Mouse (Mus musculus): ENCODE results near the gene Fkbp5. TPM values are rescaled to one million over a fixed set of nuclear protein-coding genes. Genes with fewer than 3 reads are reported as not detected.

The Fkbp5 gene
- 10 to 100 TPM; 36.6 to 47.0 TPM for total RNA-seq (2023)

DNA sequence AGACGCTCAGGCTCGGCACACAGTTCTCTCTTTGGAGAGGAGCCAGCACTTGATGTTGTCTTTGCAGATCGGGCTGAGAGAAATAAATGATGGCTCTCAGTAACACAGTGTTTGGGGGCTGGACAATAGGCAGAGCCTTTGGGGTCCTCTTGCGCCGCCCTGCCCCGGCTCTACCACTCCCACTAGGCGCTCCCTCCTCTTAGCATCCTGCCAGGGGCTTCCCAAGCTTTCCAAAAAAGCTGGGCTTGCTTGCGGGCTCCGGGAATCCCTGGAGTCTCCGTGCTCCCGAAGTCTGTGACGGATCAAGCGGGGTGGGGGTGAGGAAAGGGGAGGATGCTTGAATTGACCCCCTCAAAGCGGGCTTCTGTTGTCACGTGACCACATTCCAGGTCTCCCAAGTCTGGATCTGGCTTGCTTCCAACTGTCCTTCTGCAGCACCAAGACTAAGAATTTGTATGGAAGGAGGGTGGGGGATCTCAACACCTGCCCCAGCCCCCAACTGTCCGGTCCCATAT, at the start of gene Fkbp5:
Gene Fkbp5, minus strand, starts transcription at position 87 of the 515 bp plus-strand sequence.

DNA sequence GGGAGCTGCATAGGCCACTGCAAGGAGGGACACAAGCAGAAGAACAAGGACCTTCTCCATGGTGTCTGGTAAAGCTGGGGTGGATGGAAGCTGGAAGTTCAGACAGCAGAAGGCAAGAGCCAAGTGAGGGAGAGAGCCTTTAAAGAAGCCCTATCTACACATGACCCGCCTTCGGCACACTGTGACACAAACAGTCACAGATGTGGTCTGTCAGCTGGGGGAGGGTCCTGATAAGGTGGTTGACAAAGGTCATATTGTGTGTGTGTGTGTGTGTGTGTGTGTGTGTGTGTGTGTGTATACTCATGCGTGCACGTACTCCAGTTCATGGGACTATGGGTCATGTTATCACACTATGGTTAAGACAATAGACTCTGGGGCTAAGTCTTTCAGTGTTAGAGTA, 43.3 kb upstream of the Fkbp5 start, which contains the start of gene Clps:
Gene Clps, minus strand, starts transcription at position 169 of the 400 bp plus-strand sequence.

DNA sequence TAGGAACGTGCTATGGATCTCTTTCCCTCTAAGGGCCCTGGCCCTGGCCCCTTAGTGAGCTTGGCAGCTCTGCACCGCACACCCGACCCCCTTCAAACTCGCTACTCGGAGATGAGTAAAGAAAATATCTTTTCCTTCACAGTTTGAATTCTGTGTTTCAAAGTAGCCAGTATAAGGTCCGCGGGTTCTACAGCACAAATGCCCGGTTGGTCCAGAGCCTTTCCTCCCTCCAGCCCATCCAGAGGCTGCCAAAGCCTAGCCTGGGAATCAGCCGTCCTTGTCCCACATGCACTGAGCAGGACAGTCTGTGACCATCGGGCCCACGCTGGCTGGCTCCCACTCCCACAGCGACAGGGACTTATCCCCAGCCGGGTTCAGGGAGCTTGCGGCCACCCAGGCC, 31.8 kb upstream of the Fkbp5 start, which contains the start of gene Clpsl2:
Gene Clpsl2, plus strand, starts transcription at position 301 of the 400 bp plus-strand sequence.

DNA sequence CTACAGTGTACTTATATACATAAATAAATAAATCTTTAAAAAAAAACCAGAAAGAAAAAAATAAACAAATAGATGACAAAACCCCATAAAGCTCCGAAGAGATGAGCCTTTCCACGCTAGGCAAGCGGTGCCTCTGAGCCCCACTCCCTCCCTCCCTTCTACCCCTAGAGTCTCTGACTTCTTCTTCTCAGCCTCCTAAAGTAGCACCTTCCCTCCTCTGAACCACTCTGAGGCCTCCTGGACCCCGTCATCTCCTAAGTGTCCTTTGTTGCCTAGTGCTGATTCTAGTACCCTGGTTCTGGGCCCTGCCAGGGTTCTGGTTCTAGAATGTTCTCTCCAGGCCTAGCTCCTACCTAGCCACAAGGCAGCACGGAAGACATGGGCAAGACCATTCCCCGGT, 13.2 kb upstream of the Fkbp5 start, which contains the start of gene Armc12:
Gene Armc12, plus strand, starts transcription at position 301 of the 400 bp plus-strand sequence.

DNA sequence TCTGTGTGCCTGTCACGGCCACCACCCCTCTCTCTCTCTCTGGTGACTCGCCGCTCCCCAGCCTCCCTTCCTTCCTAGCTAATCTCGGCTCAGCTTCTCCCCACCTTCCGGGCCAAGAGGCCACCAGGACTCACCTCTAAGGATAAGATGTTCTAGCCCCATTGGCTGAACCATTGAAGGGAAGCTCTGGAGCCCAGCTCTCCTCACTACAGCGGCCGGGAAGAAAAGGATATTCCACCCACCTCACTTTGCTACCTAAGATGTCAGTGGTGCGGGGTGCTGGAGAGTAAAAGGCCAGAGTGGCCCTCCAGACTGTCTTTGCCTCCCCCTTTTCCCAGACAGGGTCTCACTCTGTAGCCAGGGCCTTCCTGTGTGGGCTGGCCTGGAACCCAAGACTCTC, 152.2 kb downstream of the Fkbp5 start, which contains the start of gene Tulp1:
Gene Tulp1, minus strand, starts transcription at position 101 of the 400 bp plus-strand sequence.

DNA sequence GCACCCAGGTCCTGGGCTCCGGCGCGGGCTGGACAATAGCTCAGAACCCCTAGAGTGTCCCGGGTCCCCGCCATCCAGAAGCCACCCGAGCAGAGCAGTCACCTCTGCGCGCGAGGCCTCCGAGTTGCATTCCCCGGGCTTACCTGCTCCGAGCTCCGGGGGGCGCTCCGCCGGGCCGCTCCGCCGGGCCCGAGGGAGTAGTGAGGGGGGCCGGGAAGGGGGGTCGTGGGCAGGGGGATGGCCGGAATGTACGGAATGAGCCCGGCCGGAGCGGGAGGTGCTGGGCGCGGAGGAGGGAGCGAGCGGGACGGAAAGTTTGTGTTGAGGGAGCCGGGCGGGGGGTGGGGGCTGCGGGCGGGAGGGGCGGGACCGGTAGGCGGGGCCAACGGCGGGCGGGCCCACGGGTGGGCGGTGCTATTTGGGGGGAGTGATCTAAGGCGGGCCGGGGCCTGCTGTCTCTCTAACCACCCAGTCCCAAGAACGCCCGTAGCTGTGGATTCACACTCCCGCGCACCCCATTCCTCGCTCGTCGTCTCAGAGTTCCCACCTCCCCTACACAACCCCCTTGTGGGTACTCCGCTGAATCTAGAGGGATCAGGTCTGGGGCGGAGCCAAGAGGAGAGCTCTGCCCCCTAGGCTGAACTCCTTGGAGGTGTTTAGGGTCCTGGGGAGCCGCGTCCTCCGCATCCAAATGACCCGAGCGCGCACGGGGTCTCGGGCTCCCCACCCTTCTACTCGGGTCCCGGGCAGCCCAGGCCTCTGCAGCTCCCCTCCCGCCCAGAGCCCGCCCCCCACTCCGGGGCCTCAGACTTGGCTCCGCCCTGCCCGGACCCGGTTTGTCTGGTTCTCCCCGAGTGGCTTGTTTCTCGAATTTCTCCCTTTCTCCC, 166.6 kb downstream of the Fkbp5 start, which contains the start of gene Tead3:
Gene Tead3, minus strand, starts transcription at position 352 of the 887 bp plus-strand sequence.

Other genes with a start within 250 kb of the Fkbp5 start
- 10 to 100 TPM; 15.0 to 16.1 TPM for gene Fance, start 204.0 kb downstream of the Fkbp5 start, total RNA-seq (2023)
- 100 to 1,000 TPM; 587 to 664 TPM for gene Rpl10a, start 189.1 kb downstream of the Fkbp5 start, total RNA-seq (2023)
- 1 to 10 TPM in 1 of 2 experiments, under 1 TPM in 1; 0.88 to 1.4 TPM for gene Tead3, start 166.7 kb downstream of the Fkbp5 start, total RNA-seq (2023)
- gene Tulp1, start 152.3 kb downstream of the Fkbp5 start, total RNA-seq (2023), result not detected
- gene Armc12, start 13.3 kb upstream of the Fkbp5 start, total RNA-seq (2023), result 1 to 10 TPM; 1.1 to 1.8 TPM
- not detected for gene Clpsl2, start 31.9 kb upstream of the Fkbp5 start, total RNA-seq (2023)
- not detected for gene Clps, start 43.2 kb upstream of the Fkbp5 start, total RNA-seq (2023)
- not detected for gene Lhfpl5, start 58.1 kb upstream of the Fkbp5 start, total RNA-seq (2023)
- gene Srpk1, start 105.2 kb upstream of the Fkbp5 start, total RNA-seq (2023), result 10 to 100 TPM; 57.5 to 66.0 TPM
- 1 to 10 TPM; 2.2 to 3.3 TPM for gene Slc26a8, start 172.7 kb upstream of the Fkbp5 start, total RNA-seq (2023)
- 100 to 1,000 TPM; 212 to 226 TPM for gene Mapk14, start 173.8 kb upstream of the Fkbp5 start, total RNA-seq (2023)
- 10 to 100 TPM; 15.1 to 15.5 TPM for gene AC170998.1, start 208.6 kb upstream of the Fkbp5 start, total RNA-seq (2023)